Mouse (Mus musculus): ENCODE data around the gene Gm11985.

DNA sequence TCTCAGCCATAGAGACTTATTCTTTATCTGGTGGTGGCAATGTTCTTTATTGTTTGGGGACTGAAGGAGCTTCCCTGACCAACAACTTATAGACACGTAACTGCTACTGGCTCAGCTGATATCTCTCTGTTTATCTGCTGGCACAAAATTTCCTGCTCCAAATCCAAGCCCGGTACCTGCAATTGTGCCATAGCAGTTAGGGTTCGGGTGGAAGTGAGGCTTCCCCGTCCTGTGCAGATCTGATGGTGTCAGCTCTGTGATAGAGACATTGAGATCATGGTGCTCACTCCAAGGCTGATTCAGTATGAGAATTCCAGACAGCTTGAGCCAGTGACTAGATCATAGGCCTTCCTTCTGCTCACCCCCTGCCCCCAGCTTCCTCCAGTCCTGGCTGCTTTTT, 43.6 kb upstream of the Gm11985 start:
- no peak for TF ChIP-seq GATA1 (IDR thresholded peaks at IDR 0.05; ENCODE audit: borderline replicate concordance, low read length)
- no peak for TF ChIP-seq FLI1 (IDR thresholded peaks at IDR 0.05; ENCODE audit: low read length)

All from megakaryocyte, embryonic 14.5 days (primary cell).